8 mouse cellular contexts compared by ENCODE assay signal in genomic region chr1:36072588-36073556, GRCm38 (mm10). TPM values are rescaled to one million over a fixed set of nuclear protein-coding genes. Genes with fewer than 3 reads are reported as not detected.
DNase-seq lines count a peak whose midpoint lies in the region; ATAC-seq lines count a peak whose summit lies in the region.

No protein-coding gene starts in this region.

- H3K9me3 ChIP-seq in neural tube, embryonic 11.5 days (ENCODE audit: control insufficient read depth, low read length), result no peaks in the 10 kb centered on the region
- H3K9me3 ChIP-seq in limb, embryonic 13.5 days, result no peaks in the 10 kb centered on the region

- peak; percentile 88 for DNase-seq in adrenal gland, adult 2 months
- no peak for DNase-seq in adrenal gland, postnatal 4 days (ENCODE audit: low spot score in 2 of 2)
- DNase-seq in neural tube, embryonic 11.5 days (ENCODE audit: low spot score), result no peak
- no peak for DNase-seq in neural tube, embryonic 10.5 days (ENCODE audit: extremely low spot score, low spot score)
- DNase-seq in urinary bladder, postnatal 36 days (ENCODE audit: low spot score in 2 of 2), result no peak
- no peak for DNase-seq in urinary bladder, adult 18-20 months (ENCODE audit: low spot score in 2 of 2)
- DNase-seq in frontal cortex, postnatal 36 days (ENCODE audit: low spot score in 2 of 2), result no peak

- no peak overlapping the region for H3K27ac ChIP-seq in neural tube, embryonic 11.5 days (ENCODE audit: low read depth, low read length)
- H3K27ac ChIP-seq in limb, embryonic 13.5 days, result no peak overlapping the region

- no peaks in the 10 kb centered on the region for H3K27me3 ChIP-seq in neural tube, embryonic 11.5 days (ENCODE audit: control insufficient read depth, insufficient read depth, low read length)
- 0 out of 2 replicates have a peak, but pooled peaks cover 3% of the 10 kb centered on the region for H3K27me3 ChIP-seq in limb, embryonic 13.5 days

- no peak for ATAC-seq in neural tube, embryonic 11.5 days (ENCODE audit: insufficient read depth, low FRiP score, low TSS enrichment)
- ATAC-seq in limb, embryonic 13.5 days (ENCODE audit: low FRiP score, low read depth), result no peak

- WGBS in neural tube, embryonic 11.5 days, result 67% methylated on average over 11 of the region's 11 CpGs
- 67% methylated on average over 11 of the region's 11 CpGs for WGBS in limb, embryonic 13.5 days

- H3K4me1 ChIP-seq in neural tube, embryonic 11.5 days (ENCODE audit: control insufficient read depth, insufficient read depth, low read length), result peaks cover 49% of the 10 kb centered on the region
- peaks cover 63% of the 10 kb centered on the region for H3K4me1 ChIP-seq in limb, embryonic 13.5 days

- no peak overlapping the region; the same call in 1 of the 2 replicates for H3K9ac ChIP-seq in neural tube, embryonic 11.5 days (ENCODE audit: low read length)
- H3K9ac ChIP-seq in limb, embryonic 13.5 days, result no peak overlapping the region

- peak overlapping the region; percentile 22 for H3K4me2 ChIP-seq in neural tube, embryonic 11.5 days (ENCODE audit: low read depth)
- peak overlapping the region; percentile 33; the same call in 1 of the 2 replicates for H3K4me2 ChIP-seq in limb, embryonic 13.5 days (replicated peaks)

- no peaks in the 10 kb centered on the region for H3K36me3 ChIP-seq in neural tube, embryonic 11.5 days (ENCODE audit: control insufficient read depth, insufficient read depth, low read length)
- H3K36me3 ChIP-seq in limb, embryonic 13.5 days, result peaks cover 23% of the 10 kb centered on the region

- H3K4me3 ChIP-seq in neural tube, embryonic 11.5 days (ENCODE audit: low read depth, low read length), result no peak overlapping the region
- H3K4me3 ChIP-seq in limb, embryonic 13.5 days, result no peak overlapping the region

RNA-seq across cellular contexts. Expression of gene Hs6st1, which starts 4.7 kb away (rescaled TPM):
- 100 to 1,000 TPM in 1 of 2 experiments, 10 to 100 TPM in 1; 75.1 to 135 TPM for total RNA-seq in adrenal gland, adult 2 months (2021)
- 153 and 231 TPM in 2 replicates for polyA plus RNA-seq in adrenal gland, adult 2 months (2012; rRNA removed)
- 10 to 100 TPM; 79.2 to 89.3 TPM for total RNA-seq in adrenal gland, postnatal 4 days (2021)
- 25.2 and 27.7 TPM in 2 replicates for polyA plus RNA-seq in neural tube, embryonic 11.5 days (2014; fragmentation: Nextera tagmentation; extraction: Ambion mirVana)
- 5.0 and 5.7 TPM in 2 replicates for polyA plus RNA-seq in limb, embryonic 13.5 days (2015; fragmentation: Nextera tagmentation; extraction: Ambion mirVana)
